Mouse (Mus musculus) c-Kit-negative CD71-positive TER-119-positive erythroid progenitor cells, embryonic 14.5 days (primary cell): ENCODE data around the gene Adam17.

Experiments used
- DNase-seq: peaks from one replicate; pipeline ENCODE4 v3.0.0-alpha.2; 2013; ENCODE audit warnings: low read depth, low spot score

The Adam17 gene

GRCm38 (mm10) chr12:21312201-21312600 is 61.2 kb downstream of the Adam17 start:
- no peak for DNase-seq

- DNase-seq: no peak
Observed at GRCm38 (mm10) chr12:21306721-21307120, 66.7 kb downstream of the Adam17 start.

- DNase-seq: no peak
Observed at GRCm38 (mm10) chr12:21305741-21306140, 67.7 kb downstream of the Adam17 start.

- no peak for DNase-seq
Observed at GRCm38 (mm10) chr12:21302361-21302783, 71.1 kb downstream of the Adam17 start.

- DNase-seq: no peak
Observed at GRCm38 (mm10) chr12:21301932-21302331, 71.5 kb downstream of the Adam17 start.

- DNase-seq: no peak
Observed at GRCm38 (mm10) chr12:21301324-21301723, 72.1 kb downstream of the Adam17 start.

- no peak for DNase-seq
Observed at GRCm38 (mm10) chr12:21298856-21299255, 74.6 kb downstream of the Adam17 start.

GRCm38 (mm10) chr12:21289651-21290050 is 83.8 kb downstream of the Adam17 start:
- no peak for DNase-seq

GRCm38 (mm10) chr12:21288716-21289395 is 84.6 kb downstream of the Adam17 start:
- DNase-seq: no peak

GRCm38 (mm10) chr12:21286712-21287650 is 86.5 kb downstream of the Adam17 start:
- peak; percentile 20 for DNase-seq

GRCm38 (mm10) chr12:21286243-21286622 is 87.2 kb downstream of the Adam17 start, which contains the start of gene Itgb1bp1:
Gene Itgb1bp1, minus strand, starts transcription at chr12:21286284.
- DNase-seq: peak; percentile 96

- DNase-seq: no peak
Observed at GRCm38 (mm10) chr12:21285508-21286242, 87.8 kb downstream of the Adam17 start.

- no peak for DNase-seq
Observed at GRCm38 (mm10) chr12:21284761-21285441, 88.5 kb downstream of the Adam17 start, which contains the start of gene Cpsf3. Gene Cpsf3, plus strand, starts transcription at chr12:21285391.

GRCm38 (mm10) chr12:21277352-21277864 is 96.0 kb downstream of the Adam17 start:
- no peak for DNase-seq

- DNase-seq: no peak
Observed at GRCm38 (mm10) chr12:21274446-21274845, 99.0 kb downstream of the Adam17 start.
